Mouse (Mus musculus): ENCODE measurements around the gene Gpx7. TPM values are rescaled to one million over a fixed set of nuclear protein-coding genes. Genes with fewer than 3 reads are reported as not detected.
"Not testable (repeated sequence)": the region's sequence is repeated elsewhere in the genome, so short reads cannot be mapped to it uniquely, and the experiment has no call there.

The Gpx7 gene
- polyA plus RNA-seq, 1 experiment from 2014 or later, result 53.6 TPM

GRCm38 (mm10) chr4:108364111-108364476, 42.7 kb downstream of the Gpx7 start:
- Histone ChIP-seq H3K4me2 (ENCODE audit: low read depth, severe bottlenecking) (no peak overlapping the region), H3K27ac (replicated peaks; ENCODE audit: low read depth, low read length) (peak overlapping the region; percentile 96), H3K4me3 (ENCODE audit: low read depth, low read length) (no peak overlapping the region), H3K9ac (ENCODE audit: low read length) (no peak overlapping the region), H3K4me1 (ENCODE audit: control insufficient read depth, insufficient read depth, low read length) (peaks cover 39% of the 10 kb centered on the region), H3K9me3 (ENCODE audit: control insufficient read depth, low read length) (no peaks in the 10 kb centered on the region), H3K27me3 (ENCODE audit: control insufficient read depth, insufficient read depth, low read length) (no peaks in the 10 kb centered on the region), H3K36me3 (ENCODE audit: control insufficient read depth, insufficient read depth, low read length) (no peaks in the 10 kb centered on the region)
- 23% methylated on average over 5 of the region's 5 CpGs for WGBS
- DNase-seq (ENCODE audit: low spot score), result no peak
- ATAC-seq (ENCODE audit: insufficient number of reproducible peaks, low FRiP score, low TSS enrichment, low read depth), result no peak

GRCm38 (mm10) chr4:108363355-108364110, 43.2 kb downstream of the Gpx7 start:
- peak; percentile 68 for DNase-seq (ENCODE audit: low spot score)
- Histone ChIP-seq H3K9me3 (ENCODE audit: control insufficient read depth, low read length) (no peaks in the 10 kb centered on the region), H3K36me3 (ENCODE audit: control insufficient read depth, insufficient read depth, low read length) (no peaks in the 10 kb centered on the region), H3K4me3 (ENCODE audit: low read depth, low read length) (no peak overlapping the region), H3K4me1 (ENCODE audit: control insufficient read depth, insufficient read depth, low read length) (peaks cover 45% of the 10 kb centered on the region), H3K4me2 (ENCODE audit: low read depth, severe bottlenecking) (no peak overlapping the region), H3K27ac (replicated peaks; ENCODE audit: low read depth, low read length) (peak overlapping the region; percentile 96), H3K9ac (ENCODE audit: low read length) (0 out of 2 replicates have a peak overlapping the region, but pooled peaks have one; percentile 31), H3K27me3 (ENCODE audit: control insufficient read depth, insufficient read depth, low read length) (no peaks in the 10 kb centered on the region)
- WGBS, result 10% methylated on average over 7 of the region's 7 CpGs
- ATAC-seq (ENCODE audit: insufficient number of reproducible peaks, low FRiP score, low TSS enrichment, low read depth), result peak; percentile 6; the same call in 1 of the 2 replicates

- H3K4me2 ChIP-seq (ENCODE audit: low read depth, severe bottlenecking), result peak overlapping the region; percentile 13; the same call in 1 of the 2 replicates
- DNase-seq (ENCODE audit: low spot score) (peak; percentile 91), ATAC-seq (ENCODE audit: insufficient number of reproducible peaks, low FRiP score, low TSS enrichment, low read depth) (peak; percentile 88)
- H3K4me1 ChIP-seq (ENCODE audit: control insufficient read depth, insufficient read depth, low read length), result peaks cover 50% of the 10 kb centered on the region
- WGBS, result 2% methylated on average over 18 of the region's 18 CpGs
- H3K4me3 ChIP-seq (ENCODE audit: low read depth, low read length), result no peak overlapping the region
- no peaks in the 10 kb centered on the region for H3K9me3 ChIP-seq (ENCODE audit: control insufficient read depth, low read length)
- H3K27me3 ChIP-seq (ENCODE audit: control insufficient read depth, insufficient read depth, low read length), result no peaks in the 10 kb centered on the region
- H3K27ac ChIP-seq (replicated peaks; ENCODE audit: low read depth, low read length), result peak overlapping the region; percentile 96
- no peak overlapping the region for H3K9ac ChIP-seq (ENCODE audit: low read length)
- no peaks in the 10 kb centered on the region for H3K36me3 ChIP-seq (ENCODE audit: control insufficient read depth, insufficient read depth, low read length)
These were observed 44.2 kb downstream of the Gpx7 start for GRCm38 (mm10) chr4:108362321-108363261.

- peak; percentile 33; the same call in 1 of the 2 replicates for ATAC-seq (ENCODE audit: insufficient number of reproducible peaks, low FRiP score, low TSS enrichment, low read depth)
- H3K36me3 ChIP-seq (ENCODE audit: control insufficient read depth, insufficient read depth, low read length), result no peaks in the 10 kb centered on the region
- peak overlapping the region; percentile 46 for H3K9ac ChIP-seq (ENCODE audit: low read length)
- whole genome bisulfite sequencing, result 7% methylated on average over 28 of the region's 28 CpGs
- H3K4me2 ChIP-seq (ENCODE audit: low read depth, severe bottlenecking), result peak overlapping the region; percentile 30
- DNase-seq (ENCODE audit: low spot score), result peak; percentile 94
- peak overlapping the region; percentile 8; the same call in 1 of the 2 replicates for H3K4me3 ChIP-seq (ENCODE audit: low read depth, low read length)
- no peaks in the 10 kb centered on the region for H3K27me3 ChIP-seq (ENCODE audit: control insufficient read depth, insufficient read depth, low read length)
- H3K9me3 ChIP-seq (ENCODE audit: control insufficient read depth, low read length), result no peaks in the 10 kb centered on the region; the same call in 1 of the 2 replicates
- H3K27ac ChIP-seq (replicated peaks; ENCODE audit: low read depth, low read length), result peak overlapping the region; percentile 92
- H3K4me1 ChIP-seq (ENCODE audit: control insufficient read depth, insufficient read depth, low read length), result peaks cover 60% of the 10 kb centered on the region
These were observed 46.4 kb downstream of the Gpx7 start for GRCm38 (mm10) chr4:108360136-108361055.

- Histone ChIP-seq H3K9ac (ENCODE audit: low read length) (no peak overlapping the region), H3K36me3 (ENCODE audit: control insufficient read depth, insufficient read depth, low read length) (no peaks in the 10 kb centered on the region), H3K4me3 (ENCODE audit: low read depth, low read length) (no peak overlapping the region), H3K27ac (replicated peaks; ENCODE audit: low read depth, low read length) (peak overlapping the region; percentile 92), H3K9me3 (ENCODE audit: control insufficient read depth, low read length) (no peaks in the 10 kb centered on the region; the same call in 1 of the 2 replicates), H3K27me3 (ENCODE audit: control insufficient read depth, insufficient read depth, low read length) (no peaks in the 10 kb centered on the region), H3K4me1 (ENCODE audit: control insufficient read depth, insufficient read depth, low read length) (peaks cover 60% of the 10 kb centered on the region), H3K4me2 (ENCODE audit: low read depth, severe bottlenecking) (no peak overlapping the region)
- ATAC-seq (ENCODE audit: insufficient number of reproducible peaks, low FRiP score, low TSS enrichment, low read depth), result no peak
- 13% methylated on average over 4 of the region's 4 CpGs for WGBS
- DNase-seq (ENCODE audit: low spot score), result no peak
These were observed 48.3 kb downstream of the Gpx7 start for GRCm38 (mm10) chr4:108358498-108358897.

- Histone ChIP-seq H3K9ac (ENCODE audit: low read length) (no peak overlapping the region), H3K9me3 (ENCODE audit: control insufficient read depth, low read length) (no peaks in the 10 kb centered on the region; the same call in 1 of the 2 replicates), H3K4me3 (ENCODE audit: low read depth, low read length) (no peak overlapping the region), H3K27ac (replicated peaks; ENCODE audit: low read depth, low read length) (no peak overlapping the region), H3K4me1 (ENCODE audit: control insufficient read depth, insufficient read depth, low read length) (peaks cover 56% of the 10 kb centered on the region), H3K36me3 (ENCODE audit: control insufficient read depth, insufficient read depth, low read length) (no peaks in the 10 kb centered on the region), H3K4me2 (ENCODE audit: low read depth, severe bottlenecking) (no peak overlapping the region), H3K27me3 (ENCODE audit: control insufficient read depth, insufficient read depth, low read length) (no peaks in the 10 kb centered on the region)
- ATAC-seq (ENCODE audit: insufficient number of reproducible peaks, low FRiP score, low TSS enrichment, low read depth) (no peak), DNase-seq (ENCODE audit: low spot score) (no peak)
- WGBS, result 93% methylated on average over 8 of the region's 8 CpGs
These were observed 49.3 kb downstream of the Gpx7 start for GRCm38 (mm10) chr4:108357458-108357857.

GRCm38 (mm10) chr4:108353591-108353990, 53.2 kb downstream of the Gpx7 start:
- not testable (repeated sequence) for H3K4me3 ChIP-seq (ENCODE audit: low read depth, low read length); ATAC-seq (ENCODE audit: insufficient number of reproducible peaks, low FRiP score, low TSS enrichment, low read depth); H3K36me3 ChIP-seq (ENCODE audit: control insufficient read depth, insufficient read depth, low read length); H3K27ac ChIP-seq (replicated peaks; ENCODE audit: low read depth, low read length); H3K9ac ChIP-seq (ENCODE audit: low read length); DNase-seq (ENCODE audit: low spot score); H3K27me3 ChIP-seq (ENCODE audit: control insufficient read depth, insufficient read depth, low read length); H3K9me3 ChIP-seq (ENCODE audit: control insufficient read depth, low read length); H3K4me2 ChIP-seq (ENCODE audit: low read depth, severe bottlenecking)
- H3K4me1 ChIP-seq (ENCODE audit: control insufficient read depth, insufficient read depth, low read length), result peaks cover 50% of the 10 kb centered on the region
